Mouse (Mus musculus) embryo, embryonic 11 days (tissue): Measurements from ENCODE around the gene Rtn1.

Experiments
- DNase-seq: peaks from one replicate; pipeline ENCODE4 v3.0.0-alpha.2; 2015

The Rtn1 gene

DNA sequence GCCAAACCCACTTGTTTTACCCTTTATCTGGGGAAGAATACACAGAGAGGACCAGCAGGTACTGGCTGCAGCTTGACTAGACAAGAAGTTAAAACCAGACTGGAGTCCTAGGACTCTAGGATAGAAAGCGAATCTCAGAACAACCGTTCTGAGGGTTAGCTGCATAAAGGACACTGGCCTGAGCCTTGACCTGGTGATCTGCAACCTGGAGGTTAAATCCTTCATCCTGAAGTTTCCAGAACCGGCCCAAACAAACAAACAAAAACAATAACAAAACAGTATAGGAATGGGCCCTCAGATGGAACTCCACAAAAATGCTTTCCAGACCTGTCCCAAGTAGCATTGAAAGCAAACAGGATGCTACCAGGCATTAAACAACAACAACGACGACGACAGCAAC, at the start of gene Rtn1:
TSS of gene Rtn1 (minus strand) at position 101 of the 400 bp plus-strand sequence.
- DNase-seq: no peak

DNA sequence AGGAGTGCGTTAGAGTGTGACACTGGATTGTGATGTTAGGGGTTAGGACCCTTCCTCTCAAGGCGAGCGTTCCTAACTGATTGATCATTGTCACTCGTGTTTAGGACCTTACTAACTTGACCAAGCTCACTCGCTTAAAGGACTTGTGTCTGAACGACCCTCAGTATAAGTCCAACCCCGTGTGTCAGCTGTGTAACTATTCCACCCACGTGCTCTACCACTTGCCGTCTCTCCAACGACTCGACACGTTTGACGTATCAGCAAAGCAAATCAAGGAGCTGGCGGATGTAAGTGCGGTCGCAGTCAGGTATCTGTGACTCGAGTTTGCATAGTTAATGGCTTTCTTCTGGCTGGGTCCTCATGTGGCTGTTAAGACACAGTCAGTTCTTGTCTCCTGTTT, 45.1 kb upstream of the Rtn1 start:
- DNase-seq: no peak

DNA sequence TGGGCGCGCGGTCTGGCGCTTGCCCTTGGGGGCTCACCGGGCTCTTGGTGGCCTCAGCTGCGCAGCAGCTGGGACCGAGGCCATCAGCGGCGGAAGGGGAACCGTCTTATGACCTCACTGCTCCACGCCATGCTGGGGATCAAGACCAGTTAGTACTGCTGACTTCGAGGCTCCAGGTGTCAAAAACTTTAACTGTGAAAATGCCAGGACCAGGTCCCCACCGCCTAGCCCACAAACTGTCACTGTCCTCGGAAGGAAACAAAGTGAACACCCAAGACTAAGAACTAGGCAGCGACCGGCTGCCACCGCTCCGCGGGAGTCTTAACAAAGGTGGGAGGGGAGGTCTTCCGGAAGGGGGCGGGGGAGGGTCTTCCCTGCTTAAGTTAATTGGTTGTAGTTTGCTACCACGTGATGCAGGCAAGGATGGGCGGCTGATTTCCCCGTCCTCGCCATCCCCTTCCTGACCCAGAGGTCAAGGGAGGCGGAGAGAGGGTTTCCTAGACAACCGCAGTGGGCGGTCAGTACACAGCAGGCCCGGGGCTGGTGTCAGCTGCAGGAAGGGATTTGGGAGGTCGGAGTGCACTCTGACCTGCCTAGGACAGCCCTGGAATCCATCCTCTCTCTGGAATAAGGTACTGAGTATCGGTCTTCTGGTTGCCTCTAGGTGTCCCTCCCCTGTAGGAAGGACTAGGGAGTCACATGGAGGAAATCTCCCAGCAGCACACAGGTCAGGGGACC, 33.2 kb upstream of the Rtn1 start, which contains the start of gene Lrrc9:
TSS of gene Lrrc9 (plus strand) at position 28 of the 738 bp plus-strand sequence.
- DNase-seq: peak; percentile 95

DNA sequence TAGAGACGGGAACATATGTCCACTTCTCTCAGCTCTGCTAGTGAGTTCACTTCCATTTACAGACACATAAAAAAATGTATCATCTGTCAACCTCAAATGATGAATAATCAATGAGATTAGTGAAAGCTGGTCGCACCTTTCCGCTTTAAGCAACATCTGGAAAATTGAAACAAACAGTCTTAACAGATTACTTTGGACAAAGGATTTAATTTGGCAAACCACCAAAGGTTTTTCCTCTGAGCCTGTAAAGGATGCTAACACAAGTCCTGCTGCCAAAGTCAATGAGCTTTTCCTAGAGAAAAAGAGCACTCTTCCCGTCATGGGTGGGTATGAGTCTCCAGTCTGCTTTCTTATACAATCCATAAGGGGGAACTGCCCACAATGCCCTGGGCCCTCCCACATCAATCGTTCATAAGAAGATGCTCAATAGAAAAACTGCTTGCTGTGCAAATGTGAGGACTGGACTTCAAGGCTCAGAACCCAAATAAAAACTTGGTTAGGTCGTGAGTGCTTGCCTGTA, 30.2 kb upstream of the Rtn1 start:
- DNase-seq: no peak

DNA sequence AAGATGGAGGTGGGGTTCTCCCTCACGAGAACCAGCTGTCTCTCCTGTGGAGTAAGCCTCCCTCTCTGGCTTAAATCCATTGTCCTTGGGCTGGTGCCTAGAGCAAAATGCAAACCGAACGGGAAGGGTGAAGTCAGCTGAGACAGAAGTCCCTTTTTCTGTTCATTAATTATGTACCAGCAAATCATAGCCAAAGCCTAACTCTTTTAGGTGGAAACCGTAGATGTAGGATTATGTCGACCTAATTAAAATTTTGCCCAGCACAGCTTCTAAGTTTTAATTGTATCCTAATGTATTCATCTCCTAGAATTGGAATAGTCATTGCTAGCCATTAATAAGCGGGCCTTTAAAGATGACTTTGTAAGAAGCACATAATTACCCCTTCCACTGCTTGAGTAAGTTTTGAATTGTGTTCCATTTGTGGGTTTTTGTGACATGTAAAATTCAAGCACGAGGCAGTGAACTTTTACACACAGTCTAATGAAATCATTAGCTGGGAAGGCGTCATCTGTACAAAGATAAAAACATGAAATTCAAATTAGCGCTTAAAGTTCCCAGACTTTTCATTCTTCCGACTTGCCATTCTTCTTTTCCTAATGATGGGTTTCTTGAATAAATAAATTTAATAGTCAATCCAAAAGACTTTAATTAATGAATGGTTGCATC, 29.0 kb upstream of the Rtn1 start:
- no peak for DNase-seq

DNA sequence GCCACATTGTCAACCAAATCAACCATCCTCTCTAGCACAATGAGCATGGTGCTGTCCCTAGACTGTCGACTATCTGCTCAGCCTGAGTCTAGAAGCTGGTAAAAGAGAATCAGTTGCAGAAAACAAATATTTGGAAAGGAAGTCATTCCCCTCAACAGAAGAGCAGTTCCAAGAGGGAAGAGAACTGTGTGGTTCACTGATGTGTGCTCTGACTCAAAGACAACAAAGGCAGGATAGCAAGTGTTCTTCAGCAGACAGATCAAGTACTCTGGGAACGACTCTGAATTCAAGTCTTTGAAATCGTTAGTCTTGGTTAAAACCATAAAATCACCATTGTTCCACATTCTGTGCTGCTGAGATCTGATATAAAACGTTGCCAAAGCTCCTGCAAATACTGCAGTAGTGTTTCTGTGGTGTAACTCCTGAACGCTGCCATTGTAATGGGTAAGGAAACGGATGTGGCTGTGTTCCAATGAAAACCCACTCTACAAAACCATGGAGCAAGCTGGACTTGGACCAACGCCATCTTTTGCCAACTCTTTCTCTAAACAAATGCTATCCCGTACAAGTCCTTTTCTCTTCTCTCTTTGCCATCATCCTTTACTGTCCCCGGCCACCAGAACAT, 24.5 kb upstream of the Rtn1 start:
- no peak for DNase-seq

DNA sequence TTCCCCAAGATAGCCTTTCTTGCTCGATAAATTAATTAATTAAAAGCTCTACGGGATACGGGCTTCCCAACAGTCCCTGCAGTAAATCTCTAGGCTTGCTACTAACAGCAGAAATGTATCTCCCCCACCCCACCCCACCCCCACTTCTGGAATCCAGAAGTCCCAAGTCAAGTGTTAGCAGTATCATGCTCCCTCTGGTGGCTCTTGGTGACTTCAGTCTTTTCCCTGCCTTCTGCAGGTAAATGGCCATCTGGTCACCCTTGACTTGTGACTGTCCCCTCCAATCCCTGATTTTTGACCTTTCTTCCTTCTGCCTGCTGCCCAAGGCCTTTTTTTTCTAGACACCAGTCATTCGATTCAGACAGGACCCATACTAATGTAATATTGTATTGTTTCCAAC, 23.4 kb upstream of the Rtn1 start:
- no peak for DNase-seq

DNA sequence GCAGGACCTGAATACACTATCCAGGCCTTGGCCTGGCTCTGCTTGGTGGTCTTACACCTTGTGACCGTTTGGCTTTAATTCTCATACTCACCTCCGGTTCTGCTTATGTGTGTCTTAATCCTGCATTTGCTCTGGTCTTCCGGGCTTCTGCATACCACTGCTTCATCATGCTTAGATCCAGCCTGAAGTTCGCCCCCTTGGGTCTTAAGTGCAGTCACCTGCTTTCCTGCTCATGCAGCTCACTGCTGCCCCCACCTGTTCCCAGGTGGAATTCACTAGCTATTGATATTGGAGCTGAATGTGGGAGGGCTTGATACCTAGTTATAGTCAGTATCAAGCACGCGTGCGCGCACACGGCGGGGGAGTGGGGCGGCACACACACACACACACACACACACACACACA, 18.9 kb upstream of the Rtn1 start:
- peak; percentile 83 for DNase-seq

DNA sequence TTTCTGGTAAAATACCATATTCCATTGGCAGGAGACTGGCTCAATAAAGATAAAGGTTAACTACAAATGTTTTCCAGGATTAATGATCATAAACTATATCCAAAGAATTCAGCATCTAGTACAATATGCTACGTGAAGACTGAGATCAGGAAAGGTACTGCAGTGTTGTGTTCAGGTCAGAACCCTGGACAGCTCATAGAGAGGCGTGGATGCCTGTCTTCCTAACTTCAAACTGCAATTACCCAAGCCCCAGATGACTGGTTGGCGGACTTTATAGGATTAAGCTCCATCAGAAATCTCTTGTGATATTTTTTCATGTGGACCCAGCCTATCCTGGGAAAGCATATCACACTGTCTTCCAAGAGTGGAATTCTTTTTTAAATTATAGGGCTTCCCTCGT, 13.8 kb upstream of the Rtn1 start:
- peak; percentile 59 for DNase-seq

DNA sequence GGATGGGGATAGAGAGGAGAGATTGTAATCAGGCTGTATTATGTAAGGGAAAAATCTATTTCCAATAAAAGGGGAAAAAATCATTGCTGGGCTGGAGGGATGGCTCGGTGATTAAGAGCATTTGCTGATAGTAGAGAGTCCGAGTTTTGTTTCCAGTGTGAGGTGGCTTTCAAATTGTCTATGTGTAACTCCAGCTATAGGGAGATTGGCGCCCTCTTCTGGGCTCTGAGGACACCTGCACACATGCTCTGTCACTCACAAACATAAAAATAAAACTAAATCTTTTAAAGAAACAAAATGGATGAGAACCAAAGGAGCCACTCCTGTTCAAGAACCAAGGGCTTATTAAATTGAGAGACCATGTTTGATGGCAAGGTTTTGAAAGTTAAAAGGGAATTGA, 8.9 kb upstream of the Rtn1 start:
- peak; percentile 58 for DNase-seq

DNA sequence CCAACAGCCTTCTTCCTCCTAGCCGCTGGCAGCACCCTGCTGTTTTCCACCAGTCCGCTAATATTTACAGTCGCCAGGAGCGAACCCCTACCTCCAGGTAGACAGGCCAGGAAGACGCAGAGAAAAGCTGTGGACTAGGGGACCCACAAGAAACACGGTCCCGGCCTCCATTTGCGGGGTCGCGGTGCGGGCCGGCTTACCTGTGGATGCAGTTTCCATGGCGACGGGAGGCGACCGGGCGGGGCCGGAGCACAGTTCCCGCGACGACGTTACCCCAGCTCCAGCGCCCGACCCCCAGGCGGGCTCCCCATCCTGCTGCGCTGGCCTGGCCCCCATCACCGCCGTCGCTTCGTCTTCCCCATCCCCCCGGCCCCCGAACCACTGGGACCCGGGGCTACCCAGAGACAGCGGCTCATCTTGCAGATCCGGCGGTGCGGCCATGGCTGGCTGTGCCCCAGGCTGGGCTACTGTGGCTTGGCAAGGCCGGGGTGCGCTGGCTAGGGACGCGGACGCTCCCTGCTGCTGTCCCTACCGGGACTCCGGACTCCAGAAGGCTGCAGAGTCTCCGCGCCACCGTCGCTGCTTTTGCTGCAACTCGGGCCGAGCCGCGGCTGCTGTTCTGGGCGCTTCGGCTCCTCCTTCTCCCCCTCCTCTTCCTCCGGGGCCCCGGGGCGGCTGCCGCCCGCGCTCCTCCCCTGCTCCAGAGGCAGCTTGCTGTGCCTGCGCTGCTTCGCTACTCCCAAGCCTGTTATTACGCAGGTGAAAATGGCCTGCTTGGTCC, 553 bp downstream of the Rtn1 start:
- peak; percentile 81 for DNase-seq

DNA sequence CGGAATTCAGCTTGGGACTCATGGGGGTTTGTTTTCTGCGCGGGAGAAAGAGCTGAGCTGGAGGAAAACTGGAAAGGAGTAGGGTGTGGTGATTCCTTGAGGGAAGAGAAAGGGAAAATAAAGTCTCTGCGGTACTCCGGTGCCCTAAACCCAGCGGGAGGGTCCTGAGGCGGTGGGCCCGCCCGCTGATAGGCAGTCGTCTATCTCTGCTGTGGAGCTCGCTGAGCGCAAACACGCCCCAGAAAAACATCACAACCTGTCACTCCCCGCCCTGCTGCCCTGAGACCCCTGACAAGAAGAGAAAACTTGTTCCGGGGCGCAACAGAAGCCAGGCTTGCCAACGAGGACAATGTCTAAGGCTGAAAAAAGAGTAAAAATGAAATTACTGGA, 1.1 kb downstream of the Rtn1 start:
- peak; percentile 33 for DNase-seq

DNA sequence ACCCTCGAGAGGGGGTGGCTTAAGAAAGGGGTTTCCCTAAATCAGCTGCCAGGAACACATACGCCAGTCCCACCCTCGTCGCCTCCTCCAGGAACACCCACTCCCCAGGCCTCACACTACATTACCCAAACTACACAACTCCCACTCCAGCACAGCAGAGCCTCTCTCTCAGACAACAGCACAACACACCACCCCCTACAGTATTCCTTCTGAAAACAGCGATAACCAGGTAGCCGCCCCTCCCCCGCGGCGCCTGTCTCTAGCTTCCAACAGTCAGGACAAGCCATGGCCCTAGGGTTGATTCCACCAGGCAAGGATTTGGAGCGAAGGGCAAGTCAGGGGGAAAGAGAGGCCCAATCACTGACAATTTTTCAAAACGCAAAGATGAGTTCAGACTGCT, 1.7 kb downstream of the Rtn1 start:
- DNase-seq: peak; percentile 22

DNA sequence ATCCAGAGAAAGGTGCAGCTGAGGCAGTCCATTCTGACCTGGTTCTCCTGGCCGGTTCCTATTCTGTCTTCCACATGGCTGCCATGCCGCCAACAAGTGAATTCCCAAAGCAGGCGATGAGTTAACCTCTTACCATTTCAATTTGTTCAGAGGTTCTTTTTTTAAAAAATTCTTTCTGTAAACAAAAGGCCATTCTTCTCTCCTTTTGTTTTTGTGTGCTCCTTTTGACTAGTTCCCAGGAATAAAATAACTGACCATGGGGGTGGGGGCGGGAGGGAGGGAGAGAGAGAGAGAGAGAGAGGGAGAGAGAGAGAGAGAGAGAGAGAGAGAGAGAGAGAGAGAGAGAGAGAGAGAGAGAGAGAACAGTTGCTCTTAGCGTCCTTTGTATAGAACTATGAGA, 3.8 kb downstream of the Rtn1 start:
- no peak for DNase-seq

DNA sequence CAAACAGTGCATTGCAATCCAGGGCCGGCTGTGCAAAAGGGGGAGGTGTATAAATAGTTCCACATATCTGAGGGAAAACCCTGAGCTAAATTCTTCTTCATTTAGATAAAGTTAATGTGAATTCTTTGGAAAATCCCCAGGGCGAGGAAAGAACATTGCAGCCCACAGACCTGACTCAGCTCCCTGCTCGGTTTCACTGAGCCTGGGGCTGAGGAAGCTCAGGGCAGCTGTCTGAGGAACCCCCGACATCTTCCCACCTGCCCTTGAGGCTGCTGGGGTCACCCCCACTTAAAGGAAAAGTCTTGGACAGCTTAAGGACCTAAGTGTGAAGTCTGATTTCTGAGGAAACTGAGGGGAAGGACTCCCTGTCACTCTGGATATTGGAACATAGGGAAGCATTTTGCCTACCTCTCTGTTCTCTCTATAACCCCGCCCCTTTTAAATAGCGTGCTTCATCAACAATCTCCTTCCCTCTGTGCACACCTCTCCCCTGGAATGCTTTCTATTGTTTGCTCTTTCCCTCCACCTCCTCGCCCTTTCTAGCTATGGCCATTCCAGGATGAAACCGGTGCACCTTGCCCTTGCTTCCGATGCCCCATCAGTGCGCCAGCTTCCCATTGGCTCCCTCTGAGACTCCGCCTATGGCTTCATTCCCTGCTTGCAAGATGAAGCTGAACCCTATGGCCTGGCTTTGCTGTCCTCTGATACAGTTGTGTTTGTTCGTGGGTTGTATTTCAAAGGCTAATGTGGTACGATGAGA, 15.6 kb downstream of the Rtn1 start:
- no peak for DNase-seq

DNA sequence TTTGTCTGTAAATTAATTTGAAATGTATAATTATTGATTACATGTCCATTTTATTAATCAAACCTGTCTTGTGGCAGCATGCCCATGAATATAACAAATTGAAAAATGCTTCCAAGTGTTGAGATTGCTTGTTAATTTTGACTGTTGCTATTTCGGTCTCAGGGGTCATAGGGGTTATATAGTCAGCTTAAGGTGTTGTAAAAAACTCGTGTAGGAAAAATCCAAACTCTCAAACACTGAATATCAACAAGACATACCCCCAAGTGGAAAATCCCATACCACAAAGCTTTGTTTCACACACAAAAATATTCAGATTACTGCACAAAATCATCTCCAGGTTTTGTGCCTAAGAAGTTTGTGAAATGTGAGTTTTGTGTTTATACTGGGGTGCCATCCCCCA, 18.5 kb downstream of the Rtn1 start:
- DNase-seq: no peak

DNA sequence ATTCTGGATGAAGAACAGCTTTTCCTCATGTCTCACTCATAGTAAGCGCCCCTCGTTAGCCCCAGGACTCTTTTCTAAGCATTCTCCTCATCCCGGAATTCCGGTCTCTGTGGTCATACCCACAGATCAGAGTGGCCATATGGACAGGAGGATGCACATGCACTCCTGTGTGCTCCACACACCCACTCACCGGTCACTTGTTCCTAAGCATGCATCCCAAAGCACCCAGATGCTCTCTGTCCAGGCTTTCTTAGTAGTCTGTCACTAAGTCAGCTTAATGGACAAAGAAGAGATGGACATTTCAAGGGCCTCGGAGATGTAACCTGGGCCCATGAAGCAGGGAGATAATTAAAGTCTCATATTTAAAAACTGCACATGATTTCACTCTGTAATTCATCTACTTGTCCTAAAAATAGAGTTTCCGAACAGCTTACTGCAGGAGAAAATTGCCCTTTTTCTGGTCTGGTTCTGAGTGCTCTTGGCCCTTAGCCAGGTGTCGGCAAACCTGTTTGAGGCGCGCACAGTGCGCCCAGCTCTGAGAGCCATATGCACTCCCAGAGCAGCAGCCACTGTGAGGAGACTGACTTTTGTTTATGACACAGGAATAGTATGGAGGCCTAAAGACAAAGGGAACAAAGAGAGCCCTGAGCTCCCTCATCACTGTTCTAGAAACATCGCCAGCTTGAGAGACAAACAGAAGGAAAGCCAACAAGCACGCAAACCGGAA, 19.3 kb downstream of the Rtn1 start:
- DNase-seq: no peak

DNA sequence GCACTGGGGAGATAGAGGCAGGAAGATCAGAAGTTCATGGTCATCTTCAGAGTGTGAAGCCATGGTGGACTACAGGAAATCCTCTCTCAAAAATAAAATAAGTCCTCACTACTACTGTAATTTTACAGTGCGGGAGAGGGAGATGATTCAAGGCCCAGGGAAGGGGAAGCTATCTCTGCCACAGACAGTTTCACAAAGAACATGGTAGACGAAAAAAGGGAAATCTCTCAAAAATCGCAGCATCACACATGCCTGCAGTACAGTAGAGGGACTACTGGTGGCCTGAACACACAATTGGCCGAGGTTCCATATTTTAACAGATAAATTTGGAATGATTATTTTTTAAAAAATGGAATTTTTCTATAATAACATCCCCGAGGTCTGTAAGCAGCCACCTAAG, 20.0 kb downstream of the Rtn1 start:
- DNase-seq: no peak

DNA sequence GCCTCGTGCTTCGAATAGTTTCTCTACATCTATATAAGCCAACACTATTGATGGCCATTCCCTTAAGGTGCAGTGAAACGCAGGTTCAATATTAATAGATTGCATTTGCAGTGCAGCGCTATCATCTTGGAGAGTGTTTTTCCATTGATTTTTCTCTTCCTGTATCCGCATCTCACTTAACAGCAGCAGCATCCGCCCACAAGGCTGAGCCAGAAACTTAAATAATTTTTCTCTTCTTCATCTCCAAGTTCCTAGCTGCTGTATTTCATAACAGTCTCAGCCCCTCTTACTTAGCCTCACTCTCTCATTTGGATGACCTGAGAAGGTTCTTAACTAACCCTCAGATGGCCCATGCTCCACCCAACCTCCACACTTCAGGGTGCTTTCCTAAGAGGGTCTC, 20.7 kb downstream of the Rtn1 start:
- DNase-seq: no peak

DNA sequence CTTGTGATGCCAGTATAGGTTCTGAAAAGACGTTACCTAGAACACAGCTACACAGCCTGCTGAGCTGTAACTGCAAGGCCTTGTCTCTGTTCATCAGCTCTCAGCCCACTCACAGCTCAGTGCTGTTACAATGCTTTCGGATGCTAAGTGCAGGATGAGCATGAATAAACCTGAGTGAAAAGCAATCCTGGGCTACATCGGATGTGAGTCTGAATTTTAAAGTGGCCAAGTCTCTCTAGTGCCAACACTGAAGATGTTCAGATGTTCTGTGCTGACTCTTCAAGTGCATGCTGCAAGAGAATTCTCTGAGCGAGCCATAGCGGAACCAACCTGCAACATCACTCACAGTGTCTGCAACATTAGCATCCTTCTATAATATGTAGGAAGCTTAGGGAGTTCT, 32.5 kb downstream of the Rtn1 start:
- no peak for DNase-seq

DNA sequence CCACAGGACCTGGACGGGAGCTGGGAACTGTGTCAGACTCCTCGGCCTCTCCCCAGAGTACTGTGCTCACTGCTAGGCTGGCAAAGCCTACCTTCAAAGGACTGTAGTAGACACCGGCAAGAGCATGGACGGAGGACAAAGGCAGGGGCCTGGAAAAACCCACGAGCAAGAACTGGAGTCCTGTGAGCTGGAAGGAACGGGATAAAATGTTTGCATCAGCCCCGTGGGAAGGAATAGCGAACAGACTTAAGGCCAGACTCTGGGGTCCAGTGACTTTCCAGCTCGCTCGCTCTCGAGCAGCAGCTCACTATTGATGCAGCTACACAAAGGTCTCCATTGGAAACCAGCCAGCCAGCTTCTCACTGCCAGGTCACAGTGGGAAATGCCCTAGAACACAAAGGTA, 34.0 kb downstream of the Rtn1 start:
- DNase-seq: peak; percentile 68
